Mouse (Mus musculus): Measurements from ENCODE around the gene Themis2. TPM values are rescaled to one million over a fixed set of nuclear protein-coding genes. Genes with fewer than 3 reads are reported as not detected.

The Themis2 gene
- polyA plus RNA-seq, 1 experiment = 55.0 TPM

- Histone ChIP-seq H3K36me3 (ENCODE audit: control insufficient read depth, insufficient read depth, low read length) (no peaks in the 10 kb centered on the region), H3K4me1 (ENCODE audit: control insufficient read depth, insufficient read depth, insufficient read length) (peaks cover 39% of the 10 kb centered on the region), H3K27ac (ENCODE audit: insufficient read depth, low read length) (peak overlapping the region; percentile 90), H3K27me3 (ENCODE audit: control insufficient read depth, insufficient read depth, low read length) (no peaks in the 10 kb centered on the region), H3K4me3 (ENCODE audit: extremely low read depth, insufficient read depth, insufficient read length) (no peak overlapping the region)
- WGBS = 77% methylated on average over 12 of the region's 12 CpGs
- no peak for TF ChIP-seq CTCF (IDR thresholded peaks at IDR 0.05; ENCODE audit: extremely low read depth, insufficient read depth, insufficient read length, insufficient replicate concordance)
- no peak for TF ChIP-seq POLR2A (IDR thresholded peaks at IDR 0.05; ENCODE audit: low read depth, low read length)
- no peak for DNase-seq (ENCODE audit: low read depth in 1 of 2, low spot score in 2 of 2)
Measured at GRCm38 (mm10) chr4:132805599-132806197, 9.5 kb upstream of the Themis2 start.

GRCm38 (mm10) chr4:132805146-132805545 is 9.0 kb upstream of the Themis2 start:
- WGBS = 51% methylated on average over 5 of the region's 5 CpGs
- DNase-seq (ENCODE audit: low read depth in 1 of 2, low spot score in 2 of 2) = no peak
- Histone ChIP-seq H3K27me3 (ENCODE audit: control insufficient read depth, insufficient read depth, low read length) (no peaks in the 10 kb centered on the region), H3K4me1 (ENCODE audit: control insufficient read depth, insufficient read depth, insufficient read length) (peaks cover 39% of the 10 kb centered on the region), H3K27ac (ENCODE audit: insufficient read depth, low read length) (peak overlapping the region; percentile 90), H3K4me3 (ENCODE audit: extremely low read depth, insufficient read depth, insufficient read length) (no peak overlapping the region), H3K36me3 (ENCODE audit: control insufficient read depth, insufficient read depth, low read length) (no peaks in the 10 kb centered on the region)
- no peak for TF ChIP-seq POLR2A (IDR thresholded peaks at IDR 0.05; ENCODE audit: low read depth, low read length)
- TF ChIP-seq CTCF (IDR thresholded peaks at IDR 0.05; ENCODE audit: extremely low read depth, insufficient read depth, insufficient read length, insufficient replicate concordance) = no peak

- peak; percentile 47 to 66 for DNase-seq (ENCODE audit: low read depth in 1 of 2, low spot score in 2 of 2)
- peak overlapping the region; percentile 90; the same call in 1 of the 2 replicates for H3K27ac ChIP-seq (ENCODE audit: insufficient read depth, low read length)
- no peak; the same call in 1 of the 2 replicates for TF ChIP-seq POLR2A (IDR thresholded peaks at IDR 0.05; ENCODE audit: low read depth, low read length)
- no peak for TF ChIP-seq CTCF (IDR thresholded peaks at IDR 0.05; ENCODE audit: extremely low read depth, insufficient read depth, insufficient read length, insufficient replicate concordance)
- H3K4me3 ChIP-seq (ENCODE audit: extremely low read depth, insufficient read depth, insufficient read length) = no peak overlapping the region
- H3K4me1 ChIP-seq (ENCODE audit: control insufficient read depth, insufficient read depth, insufficient read length) = peaks cover 39% of the 10 kb centered on the region
- WGBS = 14% methylated on average over 6 of the region's 6 CpGs
- no peaks in the 10 kb centered on the region for H3K27me3 ChIP-seq (ENCODE audit: control insufficient read depth, insufficient read depth, low read length)
- H3K36me3 ChIP-seq (ENCODE audit: control insufficient read depth, insufficient read depth, low read length) = no peaks in the 10 kb centered on the region
Measured at GRCm38 (mm10) chr4:132804331-132804730, 8.1 kb upstream of the Themis2 start.

GRCm38 (mm10) chr4:132803876-132804275 is 7.7 kb upstream of the Themis2 start:
- peak overlapping the region; percentile 79 for H3K27ac ChIP-seq (ENCODE audit: insufficient read depth, low read length)
- no peak for DNase-seq (ENCODE audit: low read depth in 1 of 2, low spot score in 2 of 2)
- 84% methylated on average over 7 of the region's 7 CpGs for WGBS
- TF ChIP-seq CTCF (IDR thresholded peaks at IDR 0.05; ENCODE audit: extremely low read depth, insufficient read depth, insufficient read length, insufficient replicate concordance) (no peak), POLR2A (IDR thresholded peaks at IDR 0.05; ENCODE audit: low read depth, low read length) (no peak)
- H3K36me3 ChIP-seq (ENCODE audit: control insufficient read depth, insufficient read depth, low read length) = no peaks in the 10 kb centered on the region
- peaks cover 37% of the 10 kb centered on the region for H3K4me1 ChIP-seq (ENCODE audit: control insufficient read depth, insufficient read depth, insufficient read length)
- no peak overlapping the region for H3K4me3 ChIP-seq (ENCODE audit: extremely low read depth, insufficient read depth, insufficient read length)
- no peaks in the 10 kb centered on the region for H3K27me3 ChIP-seq (ENCODE audit: control insufficient read depth, insufficient read depth, low read length)

- no peak for TF ChIP-seq POLR2A (IDR thresholded peaks at IDR 0.05; ENCODE audit: low read depth, low read length)
- no peak for TF ChIP-seq CTCF (IDR thresholded peaks at IDR 0.05; ENCODE audit: extremely low read depth, insufficient read depth, insufficient read length, insufficient replicate concordance)
- no peak for DNase-seq (ENCODE audit: low read depth in 1 of 2, low spot score in 2 of 2)
- Histone ChIP-seq H3K27ac (ENCODE audit: insufficient read depth, low read length) (no peak overlapping the region), H3K4me1 (ENCODE audit: control insufficient read depth, insufficient read depth, insufficient read length) (peaks cover 32% of the 10 kb centered on the region), H3K4me3 (ENCODE audit: extremely low read depth, insufficient read depth, insufficient read length) (no peak overlapping the region), H3K36me3 (ENCODE audit: control insufficient read depth, insufficient read depth, low read length) (no peaks in the 10 kb centered on the region), H3K27me3 (ENCODE audit: control insufficient read depth, insufficient read depth, low read length) (no peaks in the 10 kb centered on the region)
- WGBS = 75% methylated on average over 5 of the region's 5 CpGs
Measured at GRCm38 (mm10) chr4:132803212-132803611, 7.0 kb upstream of the Themis2 start.

GRCm38 (mm10) chr4:132802171-132802637 is 6.0 kb upstream of the Themis2 start:
- peaks cover 28% of the 10 kb centered on the region for H3K4me1 ChIP-seq (ENCODE audit: control insufficient read depth, insufficient read depth, insufficient read length)
- H3K27ac ChIP-seq (ENCODE audit: insufficient read depth, low read length) = peak overlapping the region; percentile 98

More at GRCm38 (mm10) chr4:132802171-132802637, 6.0 kb upstream of the Themis2 start:
- no peak for TF ChIP-seq CTCF (IDR thresholded peaks at IDR 0.05; ENCODE audit: extremely low read depth, insufficient read depth, insufficient read length, insufficient replicate concordance)
- TF ChIP-seq POLR2A (IDR thresholded peaks at IDR 0.05; ENCODE audit: low read depth, low read length) = no peak
- H3K36me3 ChIP-seq (ENCODE audit: control insufficient read depth, insufficient read depth, low read length) = no peaks in the 10 kb centered on the region
- 9% methylated on average over 16 of the region's 16 CpGs for WGBS
- peak in 1 of 2 experiments; percentile 54 for DNase-seq (ENCODE audit: low read depth in 1 of 2, low spot score in 2 of 2)
- no peaks in the 10 kb centered on the region for H3K27me3 ChIP-seq (ENCODE audit: control insufficient read depth, insufficient read depth, low read length)
- peak overlapping the region; percentile 13; the same call in 1 of the 2 replicates for H3K4me3 ChIP-seq (ENCODE audit: extremely low read depth, insufficient read depth, insufficient read length)
